Mouse (Mus musculus) lung, postnatal 0 days (tissue): ENCODE data around the gene Elf2.
"Not testable (repeated sequence)": the region's sequence is repeated elsewhere in the genome, so short reads cannot be mapped to it uniquely, and the experiment has no call there.

ENCODE experiments used
- CTCF ChIP-seq: IDR thresholded peaks from 2 replicates; pipeline ENCODE4 v1.5.1; 2016; ENCODE audit warnings: antibody characterized with exemption, mild to moderate bottlenecking
- EP300 ChIP-seq: IDR thresholded peaks from 2 replicates; pipeline ENCODE4 v1.6.1; 2016; ENCODE audit warnings: antibody characterized with exemption, mild to moderate bottlenecking, control low read depth

GRCm38 (mm10) chr3:51216351-51216750 is 124.1 kb downstream of the Elf2 start:
- not testable (repeated sequence) for TF ChIP-seq CTCF, EP300
